Mouse (Mus musculus) thymus, adult 2 months (tissue): ENCODE measurements at regions not wholly inside any gene's neighbourhood (a gene's known extent, or its start where the extent isn't known, plus 50 kb on each side); places are given as distances from the start of the nearest gene placed in this dataset.
A peak's percentile ranks its signal among the peaks of the same experiment; 100 is the strongest.

Source experiments
- DNase-seq: peaks from one replicate; pipeline ENCODE4 v3.0.0; 2021
- H3K27ac ChIP-seq: fragments of 200-500 bp; 2 replicates; pipeline ENCODE4 v1.5.1; 2012; ENCODE audit warnings: low read length, control low read depth; ENCODE audit not compliant: control insufficient read depth, insufficient read depth
- H3K27me3 ChIP-seq: fragments of 200-500 bp; 2 replicates; pipeline ENCODE4 v1.6.1; 2012; ENCODE audit warnings: mild to moderate bottlenecking, low read length, moderate library complexity, mixed read lengths; ENCODE audit not compliant: control insufficient read depth, insufficient read depth
- H3K36me3 ChIP-seq: fragments of 200-500 bp; 2 replicates; pipeline ENCODE4 v1.6.1; 2012; ENCODE audit warnings: mild to moderate bottlenecking, low read length, moderate library complexity; ENCODE audit not compliant: control insufficient read depth, insufficient read depth
- H3K4me1 ChIP-seq: fragments of 200-500 bp; replicated peaks from 2 replicates; pipeline ENCODE4 v1.6.1; 2012; ENCODE audit warnings: low read length; ENCODE audit not compliant: control insufficient read depth, insufficient read depth
- H3K4me3 ChIP-seq: fragments of 200-500 bp; 2 replicates; pipeline ENCODE4 v1.5.1; 2012; ENCODE audit warnings: mild to moderate bottlenecking, low read length, control low read depth, moderate library complexity; ENCODE audit not compliant: control insufficient read depth, insufficient read depth
- CTCF ChIP-seq: fragments of 200-500 bp; IDR thresholded peaks from 2 replicates; pipeline ENCODE4 v1.5.1; 2012; ENCODE audit warnings: mild to moderate bottlenecking, control low read depth, low read length, moderate library complexity, borderline replicate concordance; ENCODE audit not compliant: control insufficient read depth, poor library complexity, insufficient read depth; ENCODE audit errors: extremely low read depth
- POLR2A ChIP-seq: fragments of 200-500 bp; IDR thresholded peaks from 2 replicates; pipeline ENCODE4 v1.6.1; 2012; ENCODE audit warnings: mild to moderate bottlenecking, low read length, control low read depth, moderate library complexity; ENCODE audit not compliant: control insufficient read depth, poor library complexity, insufficient read depth; ENCODE audit errors: extremely low read depth
- WGBS: fragments of 180-500 bp; shearing (Covaris S2); methylation state at CpG from one replicate; pipeline ENCODE4 v1.1.7; 2018; 5-methylcytosine and 5-hydroxymethylcytosine counted together

- Histone ChIP-seq H3K36me3 (no peaks in the 10 kb centered on the region), H3K27me3 (no peaks in the 10 kb centered on the region), H3K4me3 (no peak overlapping the region), H3K27ac (no peak overlapping the region), H3K4me1 (no peaks in the 10 kb centered on the region)
- no peak for TF ChIP-seq POLR2A
- no peak for TF ChIP-seq CTCF
- WGBS = 75% methylated on average over 11 of the region's 11 CpGs
- no peak for DNase-seq
Measured at GRCm38 (mm10) chr4:125898631-125899348, 125.6 kb upstream of the Csf3r start.

DNA sequence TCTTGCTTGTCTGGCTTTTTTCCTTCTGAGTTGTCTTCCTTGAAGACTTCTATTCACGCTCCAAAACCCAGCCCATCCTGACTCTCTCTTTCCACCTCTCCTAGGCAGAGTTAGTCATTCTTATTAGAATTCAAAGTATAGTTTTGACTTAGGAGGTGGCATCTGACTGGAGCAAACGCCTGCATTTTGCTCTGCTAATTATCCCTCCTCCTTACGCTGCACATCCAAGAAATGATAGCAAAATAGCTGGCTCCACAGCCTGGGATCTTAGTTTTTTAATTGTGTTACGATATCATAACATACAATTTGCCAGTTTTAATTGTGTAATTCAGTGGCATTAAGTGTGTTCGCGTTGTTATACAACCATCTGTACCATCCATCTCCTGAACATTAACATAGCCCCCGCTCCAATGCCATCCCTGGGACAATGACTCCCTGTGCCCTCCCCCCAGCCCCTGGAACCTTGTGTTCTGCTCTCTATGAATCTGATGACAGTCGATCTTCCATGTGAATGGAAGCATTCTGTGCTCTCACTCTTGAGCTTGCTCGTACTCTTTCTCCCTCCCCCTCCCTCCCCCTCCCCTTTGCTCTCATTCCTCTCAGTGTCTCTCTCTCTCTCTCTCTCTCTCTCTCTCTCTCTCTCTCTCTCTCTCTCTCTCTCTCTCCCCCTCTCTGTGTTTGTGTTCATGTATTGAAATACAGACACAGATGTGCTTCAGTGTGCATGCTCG is 122.6 kb upstream of the Csf3r start:
- Histone ChIP-seq H3K27me3 (no peaks in the 10 kb centered on the region), H3K36me3 (no peaks in the 10 kb centered on the region), H3K27ac (no peak overlapping the region), H3K4me3 (no peak overlapping the region), H3K4me1 (no peaks in the 10 kb centered on the region)
- 86% methylated on average over 10 of the region's 10 CpGs for WGBS
- no peak for TF ChIP-seq CTCF
- TF ChIP-seq POLR2A = no peak
- no peak for DNase-seq

DNA sequence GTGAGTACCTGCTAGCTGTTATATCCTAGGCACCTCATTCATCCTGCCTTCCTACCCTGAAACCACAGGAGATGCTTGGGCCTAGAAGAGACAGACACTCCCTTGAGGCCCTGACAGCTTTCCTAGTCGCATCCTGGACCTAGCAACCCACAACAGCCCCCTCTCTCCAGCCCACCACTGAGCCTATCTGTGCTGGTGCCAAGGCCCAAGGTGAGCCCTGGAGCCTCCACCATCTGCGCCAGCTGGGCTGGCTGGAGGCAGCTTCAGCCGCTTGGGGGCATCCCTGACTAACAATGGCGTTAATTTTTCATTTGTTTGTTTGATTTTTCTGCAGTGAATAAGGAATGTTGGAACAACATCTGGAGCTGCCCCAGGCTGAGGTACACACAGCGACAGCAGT is 118.1 kb upstream of the Csf3r start:
- no peak overlapping the region for H3K4me3 ChIP-seq
- 90% methylated on average over 5 of the region's 5 CpGs for WGBS
- DNase-seq = no peak
- no peaks in the 10 kb centered on the region for H3K4me1 ChIP-seq
- H3K27me3 ChIP-seq = no peaks in the 10 kb centered on the region
- no peaks in the 10 kb centered on the region for H3K36me3 ChIP-seq
- no peak overlapping the region for H3K27ac ChIP-seq
- TF ChIP-seq POLR2A (no peak), CTCF (no peak)

GRCm38 (mm10) chr4:125908901-125909300 is 115.4 kb upstream of the Csf3r start:
- Histone ChIP-seq H3K27ac (no peak overlapping the region), H3K27me3 (no peaks in the 10 kb centered on the region), H3K4me3 (no peak overlapping the region), H3K4me1 (no peaks in the 10 kb centered on the region), H3K36me3 (no peaks in the 10 kb centered on the region)
- DNase-seq = no peak
- 85% methylated on average over 8 of the region's 8 CpGs for WGBS
- TF ChIP-seq POLR2A = no peak
- TF ChIP-seq CTCF = no peak

- DNase-seq = no peak
- Histone ChIP-seq H3K27ac (no peak overlapping the region), H3K27me3 (no peaks in the 10 kb centered on the region), H3K36me3 (no peaks in the 10 kb centered on the region), H3K4me3 (no peak overlapping the region), H3K4me1 (no peaks in the 10 kb centered on the region)
- TF ChIP-seq POLR2A (no peak), CTCF (no peak)
- WGBS = 17% methylated on average over 24 of the region's 24 CpGs
Measured at GRCm38 (mm10) chr4:125911541-125912270, 112.6 kb upstream of the Csf3r start.

DNA sequence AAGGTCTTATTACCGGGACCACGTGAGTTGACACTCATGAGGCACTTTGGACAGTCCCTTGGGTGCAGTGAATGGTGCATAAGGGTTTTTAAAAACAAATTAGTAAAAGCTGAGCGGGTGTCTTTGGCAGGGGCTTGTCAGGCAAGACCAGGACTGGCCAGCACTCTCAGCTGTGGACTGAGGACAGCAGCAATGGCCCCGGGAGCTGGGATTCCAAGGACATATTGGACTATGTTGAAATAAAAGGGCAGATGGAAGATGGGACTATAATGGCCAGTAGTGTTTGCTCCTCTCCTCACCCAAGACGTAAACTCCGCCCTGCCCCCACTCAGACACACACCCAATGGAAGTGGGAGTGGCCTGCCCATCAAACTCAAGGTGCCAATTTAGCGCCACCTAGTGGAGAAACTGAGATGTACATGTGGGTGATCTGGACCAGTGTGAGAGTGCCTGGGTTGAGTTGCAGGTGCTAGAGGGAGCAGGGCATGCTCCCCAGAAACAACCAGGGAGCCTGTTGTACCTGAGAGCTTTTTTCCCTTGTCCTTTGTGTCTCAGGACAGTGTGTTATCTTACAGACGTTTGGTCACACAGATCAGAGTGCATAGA is 111.8 kb upstream of the Csf3r start:
- no peaks in the 10 kb centered on the region for H3K4me1 ChIP-seq
- no peak overlapping the region for H3K27ac ChIP-seq
- no peaks in the 10 kb centered on the region for H3K27me3 ChIP-seq
- WGBS = 26% methylated on average over 8 of the region's 8 CpGs
- peak; percentile 28 for DNase-seq
- TF ChIP-seq POLR2A (no peak), CTCF (peak; percentile 55; the same call in 1 of the 2 replicates)
- H3K4me3 ChIP-seq = no peak overlapping the region
- H3K36me3 ChIP-seq = no peaks in the 10 kb centered on the region
